Mouse (Mus musculus) left cerebral cortex, adult 2 months (tissue): ENCODE data around the gene Adamts15. TPM values are rescaled to one million over a fixed set of nuclear protein-coding genes. Genes with fewer than 3 reads are reported as not detected.

Experiments used
- DNase-seq, 2 experiments: peaks; one replicate each; pipeline ENCODE4 v3.0.0; 2021 to 2022; ENCODE audit warnings: low spot score in 2 of 2, mixed read lengths in 1 of 2; ENCODE audit errors: extremely low spot score in 1 of 2
- H3K27ac ChIP-seq: fragments of 200-600 bp; 2 replicates; pipeline ENCODE4 v1.8.1; 2022
- H3K4me3 ChIP-seq: fragments of 200-600 bp; 2 replicates; pipeline ENCODE4 v1.8.1; 2022
- CTCF ChIP-seq: fragments of 200-600 bp; IDR thresholded peaks from 2 replicates; pipeline ENCODE4 v1.8.1; 2022; ENCODE audit warnings: antibody characterized with exemption, mild to moderate bottlenecking, moderate library complexity
- intact Hi-C: fragments of 180-260 bp; cut with DNase I; formaldehyde crosslinking; loops from one replicate; pipeline ENCODE4 v1.15.1; 2025
- total RNA-seq, 2 experiments: library from RNA; stranded (reverse); gene quantifications; 2 replicates each; pipeline ENCODE4 v1.2.3; 2021

The Adamts15 gene
- total RNA-seq, 2 experiments from 2014 or later, result 5.2 to 6.0 TPM

DNA sequence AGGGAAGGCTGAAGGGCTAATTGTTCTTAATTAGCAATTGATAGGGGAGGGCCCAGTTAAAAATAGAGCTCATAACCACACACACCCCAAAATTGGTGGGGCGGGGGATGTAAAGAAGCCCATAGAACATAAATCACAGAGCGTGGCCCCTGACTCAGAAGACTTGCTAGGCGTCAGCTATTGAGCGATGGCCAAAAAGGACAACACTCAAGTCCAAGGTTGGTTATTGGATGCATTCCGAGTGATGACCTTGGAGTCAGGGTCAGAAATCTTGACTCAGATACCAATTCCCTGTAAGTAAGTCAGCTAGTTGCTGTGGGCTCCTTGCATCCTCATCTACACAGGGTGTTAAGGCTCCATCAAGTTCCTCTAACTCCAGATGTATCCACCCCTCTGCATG is 19.0 kb downstream of the Adamts15 start:
- intact Hi-C loops, result no loop called here
- H3K27ac ChIP-seq, result no peak overlapping the region
- TF ChIP-seq CTCF, result no peak
- no peak for DNase-seq
- H3K4me3 ChIP-seq, result no peak overlapping the region

DNA sequence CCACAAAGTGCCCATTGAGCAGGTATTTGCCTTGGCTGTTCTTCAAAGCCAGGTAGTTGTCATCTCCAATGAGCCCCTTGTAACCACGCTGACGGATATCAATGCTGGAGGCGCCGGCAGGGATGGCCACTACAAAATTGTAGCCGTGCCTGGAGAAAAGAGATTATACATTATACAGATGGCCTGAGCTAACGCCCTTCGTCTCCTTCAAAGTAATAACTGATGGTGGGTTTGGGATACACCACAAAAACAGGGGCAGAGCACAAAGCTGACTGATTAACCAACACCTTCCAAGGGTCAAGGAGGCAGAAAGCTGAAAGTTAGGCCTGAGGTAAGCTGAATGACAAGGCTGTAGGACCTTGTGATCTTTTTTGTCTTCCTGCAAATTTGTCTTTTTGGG is 19.6 kb downstream of the Adamts15 start:
- no peak for DNase-seq
- Histone ChIP-seq H3K4me3 (no peak overlapping the region), H3K27ac (no peak overlapping the region)
- intact Hi-C loops, result no loop called here
- TF ChIP-seq CTCF, result no peak

DNA sequence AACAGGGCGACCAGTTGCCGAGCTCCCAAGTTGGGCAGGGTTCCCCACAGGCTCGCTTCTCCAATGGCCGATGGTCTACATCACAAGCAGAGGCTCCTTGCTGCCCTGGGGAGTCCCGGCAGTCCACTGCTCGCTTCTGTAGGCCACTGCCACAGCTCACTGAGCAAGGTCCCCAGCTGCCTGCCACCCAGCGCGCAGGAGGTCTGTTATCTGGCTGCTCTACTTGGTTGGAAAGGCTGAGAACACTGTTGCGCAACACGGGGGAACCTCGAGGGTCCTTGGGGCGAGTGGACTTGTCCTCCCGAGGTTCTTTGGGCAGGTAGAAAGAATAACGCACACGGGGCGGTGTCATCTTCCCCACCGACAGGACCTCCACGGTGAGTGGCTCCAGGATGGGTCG is 20.1 kb downstream of the Adamts15 start:
- intact Hi-C loops, result no loop called here
- DNase-seq, result no peak
- Histone ChIP-seq H3K4me3 (no peak overlapping the region), H3K27ac (no peak overlapping the region)
- no peak for TF ChIP-seq CTCF

DNA sequence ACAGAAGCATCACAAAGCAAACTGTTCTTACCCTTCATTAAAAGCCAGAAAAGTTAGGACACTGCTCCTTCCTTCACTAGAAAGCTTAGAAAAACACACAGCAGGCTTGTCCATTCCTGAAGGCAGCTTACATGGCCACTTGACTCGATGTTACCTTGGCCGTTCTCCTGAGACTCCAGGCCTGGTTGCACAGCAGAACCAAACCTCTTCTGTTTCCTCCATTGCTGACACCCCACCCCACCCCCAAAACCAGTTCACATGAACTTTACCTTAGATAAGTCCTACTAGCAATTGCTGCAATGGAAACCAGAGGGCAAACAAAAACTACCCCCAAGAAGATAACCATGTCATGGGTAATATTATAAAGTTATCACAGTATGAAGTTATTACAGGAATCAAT is 25.1 kb downstream of the Adamts15 start:
- Histone ChIP-seq H3K4me3 (no peak overlapping the region), H3K27ac (no peak overlapping the region)
- DNase-seq, result no peak
- intact Hi-C loops, result no loop called here
- TF ChIP-seq CTCF, result no peak

DNA sequence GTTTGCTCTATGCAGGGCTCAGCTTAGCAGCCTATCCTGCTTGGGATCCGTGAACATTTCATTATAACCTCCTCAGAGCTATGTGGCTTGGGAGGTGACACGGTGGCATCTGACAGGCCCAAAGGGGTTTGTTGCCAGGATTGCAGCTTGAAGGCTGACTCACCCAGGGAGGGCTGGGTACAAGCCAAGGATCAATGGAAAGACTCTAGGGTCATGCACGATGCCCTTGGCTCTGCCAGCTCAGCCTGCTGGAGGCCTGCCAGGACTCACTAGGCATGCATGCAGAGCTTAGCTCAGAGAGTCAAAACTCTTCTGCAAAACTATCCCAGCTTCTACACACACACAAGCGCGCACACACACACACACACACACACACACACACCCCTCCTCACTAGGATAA is 25.5 kb downstream of the Adamts15 start:
- peak; percentile 38 to 41 for DNase-seq
- H3K4me3 ChIP-seq, result no peak overlapping the region
- TF ChIP-seq CTCF, result no peak
- intact Hi-C loops, result no loop called here
- no peak overlapping the region for H3K27ac ChIP-seq

DNA sequence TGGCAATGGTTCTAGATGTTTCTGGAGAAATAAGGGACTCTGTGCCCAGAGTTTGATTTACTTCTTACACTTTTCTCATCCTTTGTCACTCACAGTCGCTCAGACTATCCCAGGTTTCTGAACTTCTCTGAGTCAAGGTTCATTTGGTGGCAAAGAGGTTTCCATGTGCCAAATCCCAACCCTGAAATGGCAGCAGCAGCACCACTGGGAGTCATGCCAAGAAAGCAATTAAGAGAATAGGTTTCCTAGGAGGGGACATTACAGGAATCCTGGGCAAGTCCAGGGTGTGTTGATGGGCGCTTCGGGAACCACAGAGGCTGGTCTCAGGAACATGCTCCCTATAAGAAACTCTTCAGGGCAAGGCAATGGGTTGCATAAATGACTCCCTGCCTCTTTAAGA is 26.6 kb downstream of the Adamts15 start:
- TF ChIP-seq CTCF, result no peak
- intact Hi-C loops, result no loop called here
- DNase-seq, result no peak
- Histone ChIP-seq H3K27ac (no peak overlapping the region), H3K4me3 (no peak overlapping the region)

DNA sequence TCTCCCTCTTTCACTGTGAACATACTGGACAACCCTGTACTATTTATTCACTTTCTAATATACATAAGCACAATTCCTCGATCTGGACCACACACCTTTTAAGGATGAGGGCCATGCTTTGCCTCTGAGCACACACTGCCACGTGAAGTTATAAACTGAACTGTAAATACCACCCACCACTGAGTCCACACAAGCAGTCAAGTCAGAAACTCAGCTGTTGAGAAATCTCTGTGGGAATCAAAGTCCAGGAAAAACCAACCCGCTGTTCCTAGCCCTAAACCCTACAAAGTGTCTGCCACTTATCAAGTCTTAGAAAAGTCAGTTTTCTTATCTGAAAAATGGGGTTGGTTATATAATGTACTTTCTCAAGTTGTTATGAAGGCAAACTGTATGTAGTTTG is 36.0 kb downstream of the Adamts15 start:
- H3K4me3 ChIP-seq, result no peak overlapping the region
- TF ChIP-seq CTCF, result no peak
- intact Hi-C loops, result no loop called here
- no peak overlapping the region for H3K27ac ChIP-seq
- DNase-seq, result no peak

DNA sequence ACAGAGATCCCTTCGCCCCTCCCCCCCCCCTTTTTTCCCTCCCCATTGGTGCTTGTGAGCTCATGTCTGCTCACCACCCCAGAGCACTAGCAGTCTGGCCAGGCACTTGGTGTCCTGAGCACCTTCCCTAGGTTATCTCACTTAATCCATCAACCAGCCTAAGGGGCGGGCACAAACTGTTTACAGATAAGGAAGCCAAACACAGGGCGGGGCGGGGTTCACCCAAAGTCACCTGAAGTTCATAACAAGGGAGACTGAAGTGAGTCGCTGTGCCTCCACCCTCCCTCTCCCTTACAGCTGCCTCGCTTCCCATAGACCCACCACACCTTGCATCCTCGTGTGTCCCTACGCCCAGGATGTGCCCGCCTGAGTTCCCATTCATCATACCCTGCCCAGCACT is 41.7 kb downstream of the Adamts15 start:
- Histone ChIP-seq H3K27ac (no peak overlapping the region), H3K4me3 (no peak overlapping the region)
- TF ChIP-seq CTCF, result no peak
- intact Hi-C loops, result no loop called here
- no peak for DNase-seq

DNA sequence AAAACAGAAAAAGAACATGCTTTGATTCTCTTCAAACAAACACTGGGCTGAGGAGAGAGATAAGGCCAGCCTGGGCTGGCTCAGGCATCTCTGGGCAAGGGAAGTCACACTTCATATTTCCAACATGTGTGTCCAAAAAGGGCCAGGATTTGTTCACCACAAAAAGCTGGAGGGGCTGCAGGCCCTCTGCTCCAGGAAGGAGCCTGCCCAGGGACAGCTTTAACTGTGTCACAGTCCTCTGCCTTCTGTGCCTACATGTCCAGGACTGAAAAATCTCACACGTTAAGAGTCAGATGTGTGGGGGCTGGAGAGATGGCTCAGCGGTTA is 42.3 kb downstream of the Adamts15 start:
- H3K4me3 ChIP-seq, result no peak overlapping the region
- no peak for TF ChIP-seq CTCF
- no peak for DNase-seq
- H3K27ac ChIP-seq, result no peak overlapping the region
- intact Hi-C loops, result no loop called here

DNA sequence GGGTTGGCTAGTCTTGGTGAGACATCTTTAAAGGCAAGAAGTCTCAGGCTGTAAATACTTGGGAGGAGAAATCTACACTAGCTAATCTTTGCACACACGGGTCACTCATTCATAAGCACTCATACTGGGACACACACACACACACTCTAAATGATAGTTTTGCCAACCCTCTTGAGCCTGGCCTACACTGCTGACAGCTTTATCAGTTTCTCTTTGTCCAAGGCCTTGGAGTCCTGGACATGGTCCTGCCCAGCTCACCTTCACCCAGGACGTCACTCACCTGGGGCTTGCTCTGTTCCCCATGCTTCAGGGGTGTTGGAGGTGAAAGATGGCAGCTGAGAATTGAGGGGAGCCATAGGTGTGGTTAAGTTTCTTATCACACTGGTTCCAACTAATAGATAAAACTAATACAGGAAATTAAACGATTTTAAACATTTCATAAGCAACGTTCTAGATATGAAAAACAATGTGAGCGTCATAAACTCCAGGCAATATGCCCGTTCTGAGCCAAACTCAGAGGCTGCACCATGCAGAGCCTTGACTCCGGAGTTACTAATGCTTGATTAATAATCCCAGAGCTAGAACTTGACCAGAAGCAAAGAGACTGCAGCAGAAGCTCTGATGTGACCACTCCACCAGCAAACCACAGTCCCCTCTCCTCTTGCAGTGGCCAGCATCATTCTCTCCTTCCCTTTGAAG is 42.9 kb downstream of the Adamts15 start:
- H3K27ac ChIP-seq, result no peak overlapping the region
- no peak for TF ChIP-seq CTCF
- intact Hi-C loops, result no loop called here
- no peak for DNase-seq
- no peak overlapping the region for H3K4me3 ChIP-seq

DNA sequence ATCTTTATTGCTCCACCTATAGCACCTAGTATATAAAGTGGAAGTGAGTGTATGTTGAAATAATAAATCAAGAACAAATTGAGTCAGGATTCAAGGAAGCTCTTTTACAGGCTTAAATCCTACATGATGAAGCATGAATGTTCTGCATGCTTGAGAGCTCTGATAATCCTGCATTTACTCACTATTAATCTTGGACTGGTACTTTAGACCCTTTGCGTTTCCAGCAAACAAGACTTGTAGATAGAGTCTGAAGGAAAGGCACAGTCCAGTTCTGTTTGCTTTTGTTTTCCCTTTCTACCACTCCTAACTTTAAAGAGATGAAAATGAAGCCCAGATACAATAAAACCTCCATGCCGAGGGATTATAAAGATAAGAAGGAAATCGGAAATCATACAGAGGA is 45.7 kb downstream of the Adamts15 start:
- no peak for DNase-seq
- intact Hi-C loops, result no loop called here
- no peak for TF ChIP-seq CTCF
- no peak overlapping the region for H3K27ac ChIP-seq
- H3K4me3 ChIP-seq, result no peak overlapping the region

DNA sequence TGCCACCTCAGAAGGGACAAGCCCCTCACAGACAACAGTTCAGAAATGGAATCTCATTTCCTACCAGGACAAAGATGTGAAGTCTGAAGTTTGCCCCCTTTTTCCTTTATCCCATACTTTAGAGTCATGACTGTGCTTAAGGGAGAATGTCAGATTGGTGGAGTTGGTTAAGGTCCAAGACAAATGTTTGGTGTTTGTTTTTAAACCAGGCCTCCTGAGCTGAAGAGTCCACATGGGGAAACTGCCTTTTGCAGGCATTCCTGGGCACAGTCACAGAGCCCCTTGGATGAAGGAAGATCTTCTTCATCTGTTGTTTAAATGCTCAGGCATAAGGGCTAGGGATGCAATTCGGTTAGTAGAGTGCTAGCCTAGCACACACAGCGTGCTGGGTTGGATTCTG is 66.4 kb downstream of the Adamts15 start:
- intact Hi-C loops, result no loop called here
- DNase-seq, result no peak
- no peak for TF ChIP-seq CTCF
- Histone ChIP-seq H3K4me3 (no peak overlapping the region), H3K27ac (no peak overlapping the region)

DNA sequence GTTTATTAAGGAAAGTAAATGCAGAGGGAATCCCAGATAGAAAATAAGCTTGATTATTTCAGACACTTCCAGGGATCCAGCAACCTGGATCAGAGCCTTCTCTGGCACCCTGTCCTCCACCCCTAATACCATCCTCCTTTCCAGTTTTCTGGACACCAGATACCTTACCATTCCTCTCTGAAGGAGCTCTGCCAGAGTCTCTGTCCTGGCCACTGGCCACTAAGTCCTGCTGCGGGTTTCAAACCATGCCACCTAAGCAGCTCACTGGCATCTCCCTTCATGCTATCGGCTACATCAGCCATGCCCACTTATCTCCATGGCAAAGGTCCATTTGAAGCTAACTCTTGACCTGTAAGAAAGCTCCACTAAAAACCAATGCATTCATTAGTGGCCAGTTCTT is 70.4 kb downstream of the Adamts15 start:
- Histone ChIP-seq H3K27ac (no peak overlapping the region), H3K4me3 (no peak overlapping the region)
- DNase-seq, result no peak
- intact Hi-C loops, result no loop called here
- TF ChIP-seq CTCF, result no peak
